Mouse (Mus musculus): ENCODE measurements around the gene Msx3.

Gene Msx3

GRCm38 (mm10) chr7:140048361-140049114 is at the start of gene Msx3:
TSS of gene Msx3 (minus strand) at chr7:140049089.
- DNase-seq (ENCODE audit: low spot score) = no peak

- DNase-seq (ENCODE audit: low spot score) = no peak
These were observed 49.6 kb upstream of the Msx3 start for GRCm38 (mm10) chr7:140098466-140098865.

GRCm38 (mm10) chr7:140096055-140096454 is 47.2 kb upstream of the Msx3 start:
- no peak for DNase-seq (ENCODE audit: low spot score)

GRCm38 (mm10) chr7:140095556-140095955 is 46.7 kb upstream of the Msx3 start:
- DNase-seq (ENCODE audit: low spot score) = no peak

- DNase-seq (ENCODE audit: low spot score) = no peak
These were observed 46.1 kb upstream of the Msx3 start for GRCm38 (mm10) chr7:140094954-140095353.

- DNase-seq (ENCODE audit: low spot score) = no peak
These were observed 44.1 kb upstream of the Msx3 start, which contains the start of gene Prap1 for GRCm38 (mm10) chr7:140092924-140093528. TSS of gene Prap1 (plus strand) at chr7:140093395.

GRCm38 (mm10) chr7:140090601-140091000 is 41.7 kb upstream of the Msx3 start:
- DNase-seq (ENCODE audit: low spot score) = no peak

- no peak for DNase-seq (ENCODE audit: low spot score)
These were observed 33.4 kb upstream of the Msx3 start, which contains the start of gene Caly for GRCm38 (mm10) chr7:140082242-140082678. TSS of gene Caly (minus strand) at chr7:140082548.

GRCm38 (mm10) chr7:140081408-140082241 is 32.7 kb upstream of the Msx3 start:
- no peak for DNase-seq (ENCODE audit: low spot score)

GRCm38 (mm10) chr7:140080503-140081156 is 31.7 kb upstream of the Msx3 start:
- no peak for DNase-seq (ENCODE audit: low spot score)

- no peak for DNase-seq (ENCODE audit: low spot score)
These were observed 29.8 kb upstream of the Msx3 start for GRCm38 (mm10) chr7:140078711-140079110.

GRCm38 (mm10) chr7:140077698-140078097 is 28.8 kb upstream of the Msx3 start:
- DNase-seq (ENCODE audit: low spot score) = no peak

GRCm38 (mm10) chr7:140070042-140070711 is 21.3 kb upstream of the Msx3 start:
- no peak for DNase-seq (ENCODE audit: low spot score)

GRCm38 (mm10) chr7:140067397-140067796 is 18.5 kb upstream of the Msx3 start:
- no peak for DNase-seq (ENCODE audit: low spot score)

GRCm38 (mm10) chr7:140063092-140063491 is 14.2 kb upstream of the Msx3 start:
- DNase-seq (ENCODE audit: low spot score) = no peak

- no peak for DNase-seq (ENCODE audit: low spot score)
These were observed 13.4 kb upstream of the Msx3 start for GRCm38 (mm10) chr7:140062307-140062706.

GRCm38 (mm10) chr7:140061832-140062130 is 12.9 kb upstream of the Msx3 start:
- DNase-seq (ENCODE audit: low spot score) = no peak

GRCm38 (mm10) chr7:140060936-140061831 is 12.3 kb upstream of the Msx3 start:
- DNase-seq (ENCODE audit: low spot score) = no peak

GRCm38 (mm10) chr7:140059601-140060000 is 10.7 kb upstream of the Msx3 start:
- DNase-seq (ENCODE audit: low spot score) = no peak

- no peak for DNase-seq (ENCODE audit: low spot score)
These were observed 9.6 kb upstream of the Msx3 start for GRCm38 (mm10) chr7:140058528-140058927.

Data from ovary, postnatal 10 days (tissue).